Mouse (Mus musculus): Measurements from ENCODE around the gene Mfap1b.
"Not testable (repeated sequence)": the region's sequence is repeated elsewhere in the genome, so short reads cannot be mapped to it uniquely, and the experiment has no call there.

Gene Mfap1b

DNA sequence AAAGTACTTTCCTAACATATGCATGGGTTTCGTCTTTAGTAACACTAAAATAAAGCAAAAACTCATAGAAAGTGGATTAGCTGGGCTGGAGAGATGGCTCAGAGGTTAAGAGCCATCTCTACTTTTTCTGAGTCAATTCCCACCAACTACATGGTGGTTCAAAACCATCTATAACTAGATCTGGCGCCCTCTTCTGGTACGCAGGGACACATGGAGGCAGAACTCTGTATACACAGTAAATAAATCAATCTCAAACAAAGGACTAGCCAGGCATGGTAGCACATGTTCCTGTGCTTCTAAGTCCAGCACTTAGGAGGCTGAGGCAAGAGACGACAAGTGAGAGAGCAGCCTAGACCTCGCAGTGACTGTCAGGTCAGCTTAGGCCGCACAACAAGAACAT, 4.9 kb downstream of the Mfap1b start:
- not testable (repeated sequence) for DNase-seq

DNA sequence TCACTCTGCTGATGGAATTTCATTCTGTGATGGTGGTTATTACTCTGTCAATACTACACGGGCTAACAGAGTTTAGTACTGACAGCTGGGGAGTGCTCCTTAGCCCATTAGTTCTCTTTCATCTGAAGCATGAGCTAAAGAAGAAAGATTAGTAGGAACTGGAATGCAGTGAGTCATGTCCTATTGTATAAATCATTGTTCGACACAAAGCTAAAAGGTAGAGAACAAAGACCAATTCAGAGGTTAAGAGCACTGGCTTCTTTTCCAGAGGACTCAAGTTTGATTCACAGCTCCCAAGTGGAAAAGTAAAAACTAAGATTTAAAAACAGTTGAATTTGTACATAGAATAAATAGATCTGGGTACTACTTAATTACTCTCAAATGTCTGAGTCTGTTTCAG, 13.8 kb downstream of the Mfap1b start:
- no peak for DNase-seq

DNA sequence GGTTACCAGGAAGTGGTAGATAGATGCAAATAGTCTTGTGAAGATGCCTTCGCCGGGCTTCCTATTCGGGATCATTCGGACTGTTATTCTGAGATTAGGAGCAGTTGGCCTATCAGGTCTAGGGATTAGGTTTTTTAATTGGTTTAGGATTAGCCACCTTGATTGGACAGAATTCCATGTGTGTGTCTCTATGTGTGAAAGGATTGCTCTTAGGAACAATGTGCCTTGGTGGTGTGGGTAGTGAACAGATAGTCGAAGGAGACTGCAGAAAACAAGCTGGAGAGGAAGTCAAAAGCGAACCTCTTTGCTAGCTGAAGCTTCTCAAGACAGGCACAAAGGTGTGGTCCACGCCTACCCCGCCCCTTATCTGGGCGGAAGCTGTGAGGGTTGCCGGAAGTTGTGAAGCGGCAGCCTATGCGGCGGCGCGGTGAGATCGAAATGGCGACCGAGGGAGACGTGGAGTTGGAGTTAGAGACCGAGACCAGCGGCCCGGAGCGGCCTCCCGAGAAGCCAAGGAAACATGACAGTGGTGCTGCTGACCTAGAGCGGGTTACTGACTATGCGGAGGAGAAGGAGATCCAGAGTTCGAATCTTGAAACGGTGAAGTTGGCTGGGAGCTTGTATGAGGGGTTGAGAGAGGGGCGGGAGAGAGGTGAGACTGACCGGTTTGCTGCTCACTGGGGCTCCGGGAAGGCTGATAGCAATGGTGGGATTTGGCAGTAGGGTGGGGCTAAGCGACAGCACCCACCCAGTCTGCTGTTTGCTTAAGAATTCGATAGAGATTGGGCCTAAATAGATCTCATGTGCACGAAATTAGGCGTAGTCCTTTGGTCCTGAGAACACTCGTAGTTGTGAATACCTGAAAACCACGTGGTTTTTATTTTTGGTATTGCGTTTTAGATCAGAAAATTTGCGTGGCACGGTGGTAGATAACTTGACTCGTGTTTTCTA, 16.9 kb downstream of the Mfap1b start, which contains the start of gene Serinc4:
TSS of gene Serinc4 (minus strand) at position 90 of the 951 bp plus-strand sequence.
- DNase-seq = peak; percentile 86 to 94

DNA sequence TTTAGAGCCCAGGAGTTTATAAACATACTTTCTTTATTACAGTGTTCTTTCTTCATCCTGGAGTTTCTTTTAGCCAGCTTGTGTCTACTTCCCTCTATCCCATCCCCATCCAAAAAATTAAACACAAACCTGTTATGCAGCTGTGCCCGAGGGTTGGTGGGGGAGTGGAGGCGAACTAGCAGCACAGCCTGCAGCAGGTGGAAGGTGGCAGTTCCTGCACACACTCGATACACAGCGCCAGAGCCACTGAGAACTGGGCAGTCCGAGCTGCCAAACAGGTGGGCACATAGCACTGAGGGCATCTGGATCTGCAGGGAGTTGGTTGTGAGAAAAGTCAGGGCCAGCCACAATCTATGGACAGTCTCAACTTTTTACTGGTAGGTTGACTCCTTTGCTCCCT, 18.3 kb downstream of the Mfap1b start:
- DNase-seq = no peak

DNA sequence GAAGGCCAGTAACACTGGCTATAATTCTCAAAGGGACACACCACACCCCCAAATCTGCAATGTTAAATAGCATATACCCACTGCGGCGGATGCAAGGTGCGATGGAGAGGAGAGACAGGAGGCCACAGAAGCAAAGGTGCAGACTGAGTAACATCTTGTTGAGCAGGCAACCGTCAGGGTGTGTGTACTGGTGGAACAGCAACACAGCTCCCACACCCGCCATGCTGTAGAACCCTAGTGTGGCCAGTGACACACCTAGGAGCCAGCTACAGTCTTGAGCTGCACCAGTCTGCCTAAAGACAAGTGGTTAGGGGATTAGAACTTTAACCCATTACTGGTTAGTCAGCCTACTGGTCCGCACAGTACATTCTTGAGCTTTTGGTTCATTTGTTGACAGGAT, 19.9 kb downstream of the Mfap1b start:
- DNase-seq = no peak

DNA sequence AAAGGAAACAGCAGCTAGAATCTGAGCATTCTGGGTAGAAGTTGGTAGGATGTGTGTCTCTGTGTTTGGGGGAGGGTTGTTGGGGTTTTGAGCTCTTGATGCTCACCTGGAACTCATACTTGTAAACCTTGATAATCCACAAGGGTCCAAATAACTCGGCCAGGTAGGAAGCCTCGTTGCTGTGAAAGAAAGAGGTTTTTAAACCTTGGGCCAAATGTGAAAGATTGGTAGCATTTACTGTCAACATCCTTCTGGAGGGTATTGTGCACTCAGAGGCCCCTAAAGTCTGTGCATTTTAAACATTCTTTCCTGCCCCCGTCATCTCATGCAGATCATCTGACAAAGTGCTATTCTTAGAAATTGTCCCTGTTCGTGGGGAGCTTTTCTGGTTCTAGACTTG, 20.9 kb downstream of the Mfap1b start, which contains the start of gene Hypk:
TSS of gene Hypk (plus strand) at position 301 of the 400 bp plus-strand sequence.
- DNase-seq = no peak

DNA sequence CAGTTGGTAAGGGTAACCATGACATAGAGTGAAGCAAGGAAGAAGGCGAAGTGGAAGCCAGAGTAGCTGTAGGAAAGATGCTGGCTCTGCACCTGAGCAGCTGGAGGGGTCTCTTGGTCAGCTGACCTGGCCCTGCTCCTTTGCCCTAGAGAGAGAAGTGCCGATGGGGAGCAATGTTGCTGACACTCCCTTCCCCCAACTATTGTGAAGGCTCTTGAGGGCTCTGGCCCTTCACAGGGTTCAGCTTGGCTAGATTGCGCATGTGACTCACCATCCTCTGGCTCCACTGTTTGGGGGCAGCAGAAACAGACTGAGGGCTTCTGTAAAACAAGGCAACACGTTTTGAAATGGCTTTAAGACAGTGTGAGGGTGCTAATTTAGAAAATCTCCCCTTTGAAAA, 21.5 kb downstream of the Mfap1b start:
- peak in 1 of 2 experiments; percentile 57 for DNase-seq

DNA sequence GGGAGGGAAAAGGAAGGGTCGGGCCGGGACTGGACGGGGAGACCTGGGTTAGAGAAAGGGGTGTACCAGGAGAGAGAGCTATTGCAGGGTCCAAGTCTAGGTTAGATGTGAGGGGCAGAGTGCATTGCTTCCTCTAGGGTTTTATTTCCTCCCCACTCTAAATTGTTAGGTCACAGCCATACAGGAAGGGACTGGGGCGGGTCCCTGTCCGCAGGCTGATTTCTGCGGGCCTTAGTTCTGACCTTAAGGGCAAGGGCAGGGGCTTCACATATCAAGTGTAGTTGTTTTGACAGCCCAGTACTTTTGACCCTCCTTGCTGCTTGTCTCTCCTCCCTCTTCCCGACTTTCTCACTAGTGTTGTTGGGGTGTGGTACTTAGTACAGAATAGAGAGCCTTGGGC, 23.8 kb downstream of the Mfap1b start:
- peak in 1 of 2 experiments; percentile 70 for DNase-seq

DNA sequence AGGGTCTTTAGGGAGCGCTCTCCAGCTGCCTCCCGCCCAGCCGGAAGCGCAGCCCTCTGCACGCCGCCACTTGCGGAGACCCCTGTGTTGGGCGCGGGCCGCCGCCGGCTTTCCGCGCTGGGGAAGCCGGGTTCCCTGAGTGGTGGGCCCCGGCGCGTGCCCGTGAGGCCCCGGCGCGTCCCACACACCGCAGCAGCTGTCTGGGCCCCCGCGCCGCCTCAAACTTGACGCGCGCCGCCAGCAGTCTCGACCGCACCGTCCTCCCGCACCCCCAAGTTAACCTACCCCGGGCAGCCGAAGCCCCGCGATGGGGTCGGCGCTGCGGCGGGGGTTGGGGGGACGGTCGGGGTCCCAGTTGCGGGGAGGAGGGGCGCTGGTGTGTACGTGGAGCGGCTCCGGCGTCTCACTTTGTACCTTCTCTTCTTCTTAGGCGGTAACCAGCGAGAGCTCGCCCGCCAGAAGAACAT, 24.3 kb downstream of the Mfap1b start:
- peak in 1 of 2 experiments; percentile 26 for DNase-seq

DNA sequence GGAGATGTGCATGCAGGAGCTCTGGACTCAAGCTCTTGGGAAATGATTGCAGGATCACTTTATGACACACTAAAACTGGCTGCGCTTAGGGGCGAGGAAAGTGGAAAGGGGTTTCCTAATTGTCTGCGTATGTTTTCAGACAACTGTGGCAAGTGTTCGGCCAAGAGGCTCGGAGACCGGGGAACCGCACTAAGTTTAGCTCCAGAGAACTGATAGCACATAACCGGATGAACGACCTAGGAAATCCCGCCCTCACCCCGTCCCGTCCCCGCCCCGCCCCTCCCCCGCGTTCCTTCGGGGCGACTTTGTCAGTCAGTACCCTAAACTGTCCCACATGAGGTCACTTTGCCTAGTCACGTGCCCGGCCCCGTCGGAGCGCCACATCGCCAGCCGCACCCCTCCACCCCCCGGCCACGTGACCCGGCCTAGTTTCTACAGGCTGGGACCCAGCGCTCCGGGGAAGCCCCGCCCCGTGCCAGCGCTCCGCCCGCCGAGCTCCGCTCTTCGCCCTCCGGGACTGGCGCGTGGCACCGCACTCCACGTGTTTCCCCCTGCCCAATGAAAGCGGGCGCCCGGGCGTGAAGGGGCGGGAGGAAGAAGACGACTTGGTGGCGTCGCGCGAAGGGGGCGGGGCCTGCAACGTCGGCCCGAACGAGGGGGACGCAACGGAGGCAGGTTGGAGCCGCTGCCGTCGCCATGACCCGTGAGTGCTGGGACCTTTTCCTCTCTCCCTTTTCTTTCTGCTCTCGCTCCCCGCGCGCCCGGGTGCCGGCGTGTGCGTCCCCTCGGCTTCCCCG, 24.9 kb downstream of the Mfap1b start, which contains the start of gene Serf2:
TSS of gene Serf2 (plus strand) at position 457 of the 797 bp plus-strand sequence.
- peak; percentile 100 for DNase-seq

DNA sequence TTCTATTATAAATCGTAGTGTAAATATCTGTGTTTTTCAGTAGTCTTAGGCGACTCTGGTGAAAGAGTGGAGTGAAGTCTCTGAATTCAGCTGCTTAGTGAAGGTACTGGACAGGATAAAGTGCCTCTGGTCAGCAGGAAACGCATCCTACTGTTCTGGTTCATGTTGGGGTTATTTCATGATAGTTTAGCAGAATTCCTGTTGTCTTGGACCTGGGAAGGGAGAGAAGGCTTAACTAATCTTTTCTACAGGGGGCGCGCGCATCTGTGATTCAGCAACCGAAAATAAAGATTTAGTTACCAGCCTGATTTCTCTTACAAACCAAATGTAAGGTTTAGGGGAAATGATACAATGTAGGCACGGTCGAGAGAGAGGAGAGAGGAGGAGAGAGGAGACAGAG, 25.7 kb downstream of the Mfap1b start:
- DNase-seq = peak; percentile 60 to 77

DNA sequence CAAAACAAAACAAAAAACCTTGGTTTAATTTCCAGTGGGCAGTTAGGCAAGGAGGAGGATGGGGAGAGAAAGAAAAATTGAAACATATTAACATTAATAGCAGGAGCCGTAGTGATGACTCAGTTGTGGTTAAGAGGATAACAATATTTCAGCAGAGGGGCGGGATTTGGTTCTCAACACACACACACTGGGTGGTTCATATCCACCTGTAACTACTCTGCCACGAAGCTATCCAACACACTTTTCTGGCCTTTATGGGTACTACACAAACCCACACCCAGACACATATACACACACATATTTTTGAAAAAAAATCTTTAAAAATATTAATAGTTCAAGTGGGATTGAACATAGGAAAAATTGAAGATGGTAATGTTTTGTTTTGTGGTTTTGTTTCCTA, 26.9 kb downstream of the Mfap1b start:
- no peak for DNase-seq

DNA sequence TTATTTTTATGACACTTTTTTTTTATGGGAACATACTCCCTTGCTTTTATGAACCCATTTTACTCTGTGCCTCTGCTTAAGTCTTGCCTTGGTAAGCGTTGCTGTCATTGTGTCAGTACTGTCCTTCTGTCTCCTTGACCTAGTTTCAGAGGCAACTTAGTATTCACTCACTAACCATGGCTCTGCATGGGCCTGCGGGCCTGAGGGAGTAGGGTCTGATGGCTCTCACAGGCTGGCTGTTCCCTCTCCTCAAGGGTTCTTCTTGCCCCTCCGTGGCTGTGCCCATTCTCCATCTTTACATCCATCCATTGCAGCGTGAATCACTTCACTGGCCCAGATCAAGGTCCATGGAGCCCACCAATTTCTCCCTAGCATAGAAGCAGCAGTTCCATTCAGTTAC, 27.4 kb downstream of the Mfap1b start:
- no peak for DNase-seq

DNA sequence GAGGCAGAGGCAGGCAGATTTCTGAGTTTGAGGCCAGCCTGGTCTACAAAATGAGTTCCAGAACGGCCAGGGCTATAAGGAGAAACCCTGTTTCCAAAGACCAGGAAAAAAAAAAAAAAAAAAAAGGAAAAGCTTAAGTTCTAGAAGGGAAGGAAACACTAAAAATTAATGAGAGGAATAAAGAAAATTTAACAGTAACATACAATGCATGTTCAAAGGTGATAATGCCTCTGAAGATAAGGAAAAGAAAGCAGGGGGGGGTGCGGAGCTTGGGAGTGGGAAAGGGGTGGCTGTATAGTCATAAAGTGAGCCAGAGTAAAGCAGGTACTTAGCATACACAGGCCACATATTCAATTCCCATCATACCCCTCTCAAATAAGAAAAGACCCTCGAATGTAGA, 28.8 kb downstream of the Mfap1b start:
- no peak for DNase-seq

DNA sequence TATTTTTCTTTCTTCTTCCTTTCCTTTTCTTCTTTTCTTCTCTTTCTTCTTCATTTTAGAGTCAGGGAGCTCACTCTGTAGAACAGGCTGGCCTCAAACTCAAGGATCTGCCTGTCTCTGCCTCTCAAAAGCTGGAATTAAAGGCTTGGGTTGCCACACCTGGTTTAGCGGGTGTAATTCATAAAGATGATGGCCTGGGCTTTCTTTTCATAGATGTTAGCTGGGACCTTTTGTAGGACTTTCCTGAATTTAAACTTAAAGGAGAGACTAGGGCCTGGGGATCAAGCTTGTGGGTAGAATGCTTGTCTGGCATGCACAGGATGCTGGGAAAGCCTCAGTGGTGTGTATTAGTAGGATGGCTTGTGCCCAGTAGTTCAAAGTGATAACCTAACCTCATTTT, 29.7 kb downstream of the Mfap1b start, which contains the start of gene Ell3:
TSS of gene Ell3 (minus strand) at position 101 of the 400 bp plus-strand sequence.
- DNase-seq = no peak

DNA sequence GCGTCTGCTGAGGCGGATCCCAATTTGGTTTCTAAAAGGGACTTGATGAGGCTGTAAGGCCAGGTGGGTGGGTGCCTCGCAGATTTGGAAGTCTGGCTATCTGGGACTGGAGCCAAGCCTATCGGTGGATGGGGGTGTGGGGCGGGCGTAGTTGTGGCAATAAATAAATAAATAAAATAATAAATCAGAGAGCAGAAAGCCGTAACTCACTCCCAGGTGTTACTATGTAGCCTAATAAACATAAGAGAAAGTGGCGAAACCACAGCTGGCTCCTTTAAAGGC, 30.9 kb downstream of the Mfap1b start:
- peak in 1 of 2 experiments; percentile 48 for DNase-seq

DNA sequence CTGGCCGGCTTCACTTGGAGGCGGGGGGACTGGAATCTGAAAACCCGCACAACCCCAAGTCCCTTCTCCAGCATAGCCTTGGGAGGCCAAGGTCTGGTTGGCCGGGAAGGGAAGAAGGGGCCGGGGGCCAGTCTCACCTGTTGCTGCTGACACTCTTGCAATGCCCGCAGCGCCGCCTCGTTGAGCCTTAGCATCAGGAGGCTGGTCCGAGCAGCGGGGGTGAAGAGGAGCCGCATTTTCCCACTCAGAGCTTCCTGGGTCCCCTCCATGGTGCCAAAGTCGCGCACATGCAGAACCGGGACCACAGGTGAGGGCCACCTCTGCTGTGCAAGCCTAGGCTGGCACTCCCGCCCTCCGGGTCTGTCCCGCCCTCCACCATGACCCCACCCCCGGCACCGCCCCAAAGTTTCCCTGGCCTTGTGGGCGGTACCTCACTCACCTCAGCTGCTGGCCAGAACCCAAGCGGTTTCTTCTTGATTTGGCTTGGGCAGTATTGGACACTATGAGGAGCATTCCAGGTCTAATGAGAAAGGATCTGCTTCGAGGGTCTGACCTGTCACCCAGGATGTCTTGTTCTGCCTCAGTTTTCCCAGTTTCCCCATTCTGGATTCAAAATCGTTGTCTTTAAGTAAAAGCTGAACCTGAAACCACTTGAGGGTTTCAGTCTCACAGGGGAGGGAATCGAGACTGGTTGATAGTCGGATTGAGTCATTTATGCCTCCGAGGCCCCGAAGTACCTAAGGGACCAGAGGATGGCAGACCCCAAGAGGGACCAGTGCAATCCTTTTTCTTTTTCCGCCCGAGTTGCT, 31.4 kb downstream of the Mfap1b start:
- DNase-seq = peak; percentile 93 to 94

DNA sequence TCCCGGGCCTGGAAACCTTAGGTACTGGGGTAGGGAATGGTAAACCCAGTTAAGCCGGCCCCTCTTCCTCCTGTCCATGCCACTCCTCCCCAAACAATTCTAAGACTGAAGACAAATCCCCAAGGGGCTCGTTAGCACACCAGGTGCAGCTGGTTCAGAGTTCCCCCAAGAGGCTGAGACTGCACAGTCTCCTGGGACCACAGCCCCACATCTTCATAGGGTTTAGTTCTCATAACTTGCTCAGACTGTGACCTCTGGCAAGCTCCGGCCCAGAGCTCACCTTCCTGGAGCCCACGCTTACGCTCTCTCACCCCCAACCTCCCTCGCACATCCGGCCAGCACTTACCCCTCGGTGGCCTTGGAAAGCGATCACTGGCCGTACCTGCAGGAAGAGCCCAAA, 32.1 kb downstream of the Mfap1b start:
- peak in 1 of 2 experiments; percentile 47 for DNase-seq

DNA sequence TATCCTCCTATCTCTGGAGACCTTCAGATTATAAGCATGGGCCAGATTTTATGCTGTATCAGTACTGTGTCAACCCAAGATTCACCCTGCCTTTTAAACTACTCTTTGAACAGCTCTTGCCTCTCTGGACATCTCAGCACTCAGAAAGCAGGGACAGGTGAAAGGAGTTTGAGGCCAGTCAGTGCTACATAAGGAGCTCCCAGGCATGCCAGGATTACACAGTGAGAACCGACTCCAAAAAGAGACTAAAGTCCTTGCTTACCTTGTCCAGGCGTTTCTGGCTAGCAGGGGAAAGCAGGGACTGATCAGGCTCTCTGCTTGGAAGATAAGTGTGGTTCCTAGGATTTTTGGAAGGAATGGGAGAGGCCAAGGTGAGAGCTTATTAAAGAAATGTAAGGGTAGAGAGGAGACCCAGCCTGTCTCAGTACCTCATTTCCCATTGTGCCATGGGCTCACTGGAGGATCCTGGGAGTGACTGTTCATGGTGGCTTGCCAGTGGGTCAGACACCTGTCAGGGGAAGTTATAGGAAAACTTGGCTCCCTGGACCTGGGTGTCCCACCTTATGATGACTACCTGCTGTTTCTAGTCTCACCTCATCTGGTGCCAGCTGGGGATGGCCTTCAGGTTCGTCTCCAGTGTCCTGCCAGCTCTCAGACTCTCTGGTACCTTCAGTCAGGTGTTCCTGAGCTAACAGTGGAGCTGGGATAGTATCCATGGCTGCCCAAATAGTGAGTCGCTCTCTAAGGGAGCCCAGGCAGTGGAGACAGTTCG, 32.8 kb downstream of the Mfap1b start:
- no peak for DNase-seq

DNA sequence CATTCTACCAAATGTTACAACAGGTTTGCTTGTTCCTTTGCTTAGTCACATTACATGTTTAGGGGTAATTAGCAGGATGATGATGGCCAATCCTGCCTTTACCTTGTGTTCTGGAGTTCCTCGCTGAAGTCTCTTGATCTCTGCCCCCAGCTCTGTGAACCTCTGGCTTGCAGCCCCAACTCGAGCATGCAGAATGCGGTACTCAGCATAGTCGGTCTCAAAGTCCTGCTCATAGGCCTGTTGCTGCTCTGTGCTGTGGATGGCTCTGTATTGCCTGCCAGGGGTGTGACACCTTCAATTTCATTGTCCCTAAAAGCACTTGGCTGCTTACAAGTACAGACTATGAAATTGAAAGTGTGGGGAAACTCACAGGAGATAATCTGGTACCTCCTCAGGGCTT, 34.1 kb downstream of the Mfap1b start:
- DNase-seq = peak; percentile 72 to 87

DNA sequence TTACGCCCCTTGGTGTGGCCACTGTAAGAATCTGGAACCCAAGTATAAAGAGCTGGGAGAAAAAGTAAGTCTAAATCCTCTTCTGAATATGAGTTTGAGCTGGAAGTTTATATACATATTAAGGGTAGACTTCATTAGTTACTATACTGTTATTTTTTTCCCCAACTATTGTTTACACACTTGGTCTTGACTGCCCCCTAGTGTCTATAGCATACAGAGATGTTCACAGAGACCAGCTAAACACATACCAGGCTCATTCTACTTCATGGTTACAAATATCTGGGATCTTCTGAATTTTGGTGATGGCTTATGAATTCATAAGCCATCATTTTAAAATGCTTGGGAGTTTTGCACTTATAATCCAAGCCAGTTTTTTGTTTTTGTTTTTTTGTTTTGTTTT, 39.0 kb downstream of the Mfap1b start:
- DNase-seq = no peak

DNA sequence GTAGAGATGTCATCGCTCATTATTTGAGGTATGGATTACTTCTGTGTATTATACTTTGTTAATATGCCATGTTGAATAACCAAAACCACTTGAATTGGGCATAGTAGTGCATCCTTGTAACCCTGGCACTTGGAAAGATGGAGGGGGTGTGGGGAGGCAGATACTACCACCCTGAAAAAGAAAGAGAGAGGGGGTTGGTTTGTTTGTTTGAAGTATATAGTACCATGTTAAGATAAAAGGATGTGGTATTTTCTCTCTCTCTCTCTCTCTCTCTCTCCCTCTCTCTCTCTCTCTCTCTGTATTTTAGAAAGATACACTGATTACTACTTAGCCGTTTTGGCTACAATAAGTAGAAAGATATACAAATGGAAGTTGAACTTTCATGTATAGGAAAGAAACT, 48.0 kb downstream of the Mfap1b start:
- DNase-seq = no peak

Data from kidney, postnatal 25 days (tissue).